Comparison of ENCODE assay signal across 29 mouse cellular contexts in the genomic region with DNA sequence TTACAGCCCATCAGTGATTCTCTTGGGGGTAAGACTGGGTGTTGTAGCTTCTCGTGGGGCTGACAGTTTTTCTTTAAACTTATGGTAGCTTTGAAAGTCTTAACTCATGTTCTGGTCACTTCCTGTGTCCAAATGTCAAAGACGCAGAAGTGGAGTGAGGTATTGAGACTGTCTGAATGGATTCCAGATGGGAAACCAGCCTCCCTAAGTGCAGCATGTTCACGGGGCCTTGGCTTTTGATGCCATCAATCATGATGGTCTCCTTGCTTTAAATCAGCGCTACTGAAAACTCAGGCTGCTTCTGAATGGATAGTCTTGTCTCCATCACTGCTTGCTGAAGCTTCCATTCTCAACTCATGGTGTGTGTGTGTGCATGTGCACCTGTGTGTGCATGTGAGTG. TPM values are rescaled to one million over a fixed set of nuclear protein-coding genes. Genes with fewer than 3 reads are reported as not detected.
"Had no signal": no experiment of that assay in that cellular context is flagged by ENCODE, and none has a peak within 500 bp of the region (broad histone marks: within the 10 kb centered on the region; RNA-seq: fewer than 3 reads in every experiment).

No protein-coding gene starts in this region.

- H3K9me3 ChIP-seq: heart, embryonic 10.5 days; heart, embryonic 12.5 days; hindbrain, embryonic 10.5 days; hindbrain, embryonic 12.5 days; intestine, embryonic 15.5 days; limb, embryonic 13.5 days; limb, embryonic 15.5 days had no signal

- H3K27me3 ChIP-seq: heart, embryonic 12.5 days; hindbrain, embryonic 12.5 days; intestine, embryonic 15.5 days; limb, embryonic 13.5 days; limb, embryonic 15.5 days had no signal

- H3K9ac ChIP-seq: heart, embryonic 12.5 days; hindbrain, embryonic 12.5 days; hindbrain, embryonic 14.5 days; intestine, embryonic 15.5 days; limb, embryonic 13.5 days; limb, embryonic 15.5 days had no signal

- H3K4me2 ChIP-seq: heart, embryonic 12.5 days; hindbrain, embryonic 12.5 days; hindbrain, embryonic 14.5 days; intestine, embryonic 15.5 days; limb, embryonic 13.5 days; limb, embryonic 15.5 days had no signal

- H3K27ac ChIP-seq: gastrocnemius, adult 2 months; heart, embryonic 10.5 days; hindbrain, embryonic 10.5 days; hindbrain, embryonic 12.5 days; hindbrain, embryonic 14.5 days; intestine, embryonic 15.5 days; kidney, postnatal 0 days; limb, embryonic 13.5 days; limb, embryonic 15.5 days had no signal

- H3K4me1 ChIP-seq: heart, embryonic 10.5 days; heart, embryonic 12.5 days; hindbrain, embryonic 12.5 days; intestine, embryonic 15.5 days; limb, embryonic 13.5 days; limb, embryonic 15.5 days had no signal

- H3K4me3 ChIP-seq: gastrocnemius, adult 2 months; heart, embryonic 10.5 days; heart, embryonic 12.5 days; hindbrain, embryonic 10.5 days; hindbrain, embryonic 12.5 days; intestine, embryonic 15.5 days; limb, embryonic 13.5 days; limb, embryonic 15.5 days had no signal

- H3K36me3 ChIP-seq: heart, embryonic 12.5 days; hindbrain, embryonic 12.5 days; limb, embryonic 15.5 days had no signal

- DNase-seq: gastrocnemius, adult 2 months; gastrocnemius, postnatal 10 days; gastrocnemius, postnatal 25 days; heart, adult 18-20 months; heart, postnatal 10 days; heart, postnatal 4 days; kidney, adult 18-20 months; kidney, adult 8-10 months; kidney, postnatal 14 days; kidney, postnatal 36 days; layer of hippocampus, adult 9-11 months; layer of hippocampus, postnatal 36 days; left cerebral cortex, postnatal 4 days had no signal

- ATAC-seq: hindbrain, embryonic 16.5 days; inflammation-experienced regulatory T-cells, adult 6 months; intestine, embryonic 15.5 days; intestine, postnatal 0 days had no signal

RNA-seq across cellular contexts. Expression of gene Slc22a14, which starts 5.9 kb away (rescaled TPM):
- polyA plus RNA-seq: frontal cortex, adult 2 months; heart, embryonic 10.5 days; heart, embryonic 12.5 days; heart, embryonic 14.5 days; hindbrain, embryonic 12.5 days; hindbrain, embryonic 14.5 days; inflammation-experienced regulatory T-cells, adult 6 months; intestine, postnatal 0 days; kidney, embryonic 14.5 days; limb, embryonic 11.5 days; limb, embryonic 15.5 days had no signal

RNA-seq across cellular contexts. Expression of gene Acvr2b, which starts 30.7 kb away (rescaled TPM):
- polyA plus RNA-seq: inflammation-experienced regulatory T-cells, adult 6 months had no signal
